Mouse (Mus musculus) heart, postnatal 0 days (tissue): ENCODE measurements around the gene Flnb.

Source experiments
- CTCF ChIP-seq: IDR thresholded peaks from 2 replicates; pipeline ENCODE4 v1.5.1; 2016; ENCODE audit warnings: antibody characterized with exemption, control low read depth, low read depth
- EP300 ChIP-seq: IDR thresholded peaks from 2 replicates; pipeline ENCODE4 v1.6.1; 2016; ENCODE audit warnings: antibody characterized with exemption, low read depth

DNA sequence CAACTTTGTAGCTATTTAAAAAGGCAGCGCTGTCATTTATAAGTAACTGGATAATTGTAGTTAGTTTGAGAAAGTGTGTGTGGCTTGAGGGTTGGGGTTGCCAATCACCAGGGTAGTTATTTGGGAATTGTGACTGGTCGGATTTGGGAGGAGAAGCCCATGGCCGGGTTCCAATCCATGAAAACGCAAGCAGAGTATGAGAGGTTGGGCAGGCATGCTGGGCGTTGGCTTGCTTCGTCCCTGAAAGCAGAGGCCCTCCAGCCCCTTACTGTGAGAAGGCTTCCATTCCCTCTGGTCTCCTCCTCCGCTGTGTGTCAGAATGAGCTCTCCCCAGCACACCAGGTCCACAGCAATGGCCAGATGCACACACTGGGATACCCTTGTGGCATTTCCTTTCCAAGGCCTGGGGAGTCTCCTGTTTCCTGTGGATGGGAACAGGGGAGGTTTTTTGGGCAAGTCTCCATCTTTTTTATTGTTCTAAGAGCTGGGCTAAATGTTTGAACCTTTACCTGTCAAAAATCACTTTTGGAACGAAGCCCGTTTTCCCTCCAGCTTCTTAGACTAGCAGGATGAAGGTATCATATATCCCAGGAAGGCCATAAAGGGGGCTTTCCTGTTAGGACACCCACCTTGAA is 46.2 kb downstream of the Flnb start:
- TF ChIP-seq CTCF, result no peak
- peak; percentile 73; the same call in 1 of the 2 replicates for TF ChIP-seq EP300
